Mouse (Mus musculus): ENCODE results near the gene 4930407I10Rik.

Gene 4930407I10Rik

DNA sequence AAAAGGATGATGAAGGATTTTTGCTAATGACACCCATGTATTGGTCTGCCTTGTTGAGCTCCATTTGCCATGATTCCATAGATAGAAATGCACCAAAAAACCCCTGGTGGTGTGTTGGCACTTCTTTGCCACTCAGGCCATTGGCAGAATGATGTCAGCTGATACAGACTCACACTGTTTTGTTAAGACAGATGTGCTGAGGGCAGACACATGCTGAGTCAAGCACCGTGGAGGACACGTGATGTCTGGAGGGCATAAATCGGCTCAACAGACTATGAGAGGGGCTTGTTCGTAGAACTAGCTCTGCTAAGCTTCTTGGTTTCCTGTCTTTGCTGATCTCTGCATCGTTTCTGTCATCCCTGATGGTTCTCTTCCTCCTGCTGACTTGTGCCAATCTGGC lies 6.4 kb upstream of the 4930407I10Rik start:
- no peak for DNase-seq (ENCODE audit: low read depth, low spot score)

DNA sequence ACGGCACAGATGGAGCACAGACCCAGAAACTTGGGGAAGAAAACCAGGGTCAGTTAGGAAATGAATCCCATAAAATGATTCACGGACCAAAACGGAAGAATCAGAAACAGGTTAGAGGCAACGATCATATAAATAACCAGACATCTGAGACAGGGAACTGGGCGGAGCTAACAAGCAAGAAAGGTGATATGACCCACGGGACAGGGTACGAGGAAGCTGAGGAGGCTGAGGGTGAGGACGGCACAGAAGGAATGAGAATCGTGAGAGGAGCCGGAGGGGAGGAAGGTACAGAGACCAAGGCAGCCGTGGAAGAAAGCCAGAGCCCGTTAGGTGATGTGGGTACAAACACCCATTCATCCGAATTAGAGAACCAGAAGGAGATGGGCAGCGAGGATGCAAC lies 5.0 kb downstream of the 4930407I10Rik start:
- DNase-seq (ENCODE audit: low read depth, low spot score), result no peak

DNA sequence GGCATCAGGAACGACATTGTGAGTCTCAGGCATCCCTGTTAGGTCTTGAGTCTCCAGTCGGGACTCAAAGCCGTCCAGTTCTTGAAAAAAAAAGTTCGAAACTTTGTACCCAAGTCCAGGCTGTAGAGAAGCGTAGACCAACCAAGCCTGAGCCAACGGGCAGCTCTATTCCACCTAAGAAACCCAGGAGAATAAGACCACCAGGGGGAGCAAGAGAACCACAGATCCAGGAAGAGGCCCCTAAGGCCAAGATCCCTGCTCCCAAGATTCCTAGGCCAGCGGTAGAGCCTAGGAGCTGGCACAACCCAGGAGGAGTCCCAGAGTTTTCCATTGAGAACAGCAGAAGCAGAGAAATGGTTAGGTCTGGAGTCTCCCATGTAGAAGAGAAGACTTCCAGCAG lies 6.6 kb downstream of the 4930407I10Rik start:
- DNase-seq (ENCODE audit: low read depth, low spot score), result peak; percentile 80

DNA sequence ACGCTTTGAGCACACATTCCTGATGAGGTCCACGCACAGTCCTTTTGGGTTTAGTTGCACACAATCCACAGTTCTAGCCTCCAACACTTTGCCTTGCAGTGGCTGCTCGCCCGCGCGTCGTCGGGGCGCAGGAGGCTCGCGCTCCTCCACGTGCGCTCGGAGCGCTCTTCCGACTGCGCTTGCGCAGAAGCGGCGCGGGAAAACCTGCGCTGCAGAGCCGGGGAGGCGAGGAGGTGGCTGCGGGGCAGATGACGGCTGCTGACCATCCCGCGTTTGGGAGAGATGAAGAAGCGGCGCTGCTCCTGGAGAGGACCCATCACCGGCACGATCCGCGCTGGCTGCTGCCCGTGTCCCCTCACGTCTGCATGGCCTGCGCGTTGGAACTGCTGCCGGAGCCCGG lies 10.9 kb downstream of the 4930407I10Rik start, which contains the start of gene Mei1:
Mei1 (plus strand) TSS at position 99 of the 400 bp plus-strand sequence.
- no peak for DNase-seq (ENCODE audit: low read depth, low spot score)

DNA sequence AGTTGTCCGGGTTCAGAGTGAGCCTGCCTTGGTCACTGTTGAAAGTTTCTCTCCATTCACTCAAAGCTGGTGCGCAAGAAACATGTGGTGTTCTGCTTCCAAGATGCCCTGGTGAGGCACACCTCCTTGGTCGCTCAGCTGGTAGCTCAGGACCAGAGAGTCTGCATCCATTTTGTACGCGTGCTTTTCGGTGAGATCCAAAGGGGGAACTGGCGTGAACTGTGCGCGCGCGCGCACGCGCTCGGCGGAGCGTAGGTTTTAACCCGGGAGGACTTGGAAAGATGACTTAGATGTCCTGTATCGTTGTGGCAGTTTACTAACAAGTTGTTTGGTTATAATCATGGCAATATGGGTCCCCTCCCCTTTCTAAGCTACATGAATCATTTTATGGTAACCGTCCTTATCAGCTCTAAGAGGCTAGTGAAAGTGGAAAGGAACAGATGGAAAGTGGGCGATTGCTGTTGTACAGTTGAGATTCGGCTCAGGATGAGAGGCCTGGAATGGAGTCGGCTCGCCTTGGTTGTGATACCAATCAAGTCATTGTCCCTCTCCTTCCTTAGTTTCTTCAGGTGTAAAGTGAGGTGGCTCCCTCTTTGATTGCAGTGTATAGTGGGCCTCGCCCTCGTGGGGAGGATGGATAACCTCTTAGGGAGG lies 13.0 kb downstream of the 4930407I10Rik start:
- no peak for DNase-seq (ENCODE audit: low read depth, low spot score)

DNA sequence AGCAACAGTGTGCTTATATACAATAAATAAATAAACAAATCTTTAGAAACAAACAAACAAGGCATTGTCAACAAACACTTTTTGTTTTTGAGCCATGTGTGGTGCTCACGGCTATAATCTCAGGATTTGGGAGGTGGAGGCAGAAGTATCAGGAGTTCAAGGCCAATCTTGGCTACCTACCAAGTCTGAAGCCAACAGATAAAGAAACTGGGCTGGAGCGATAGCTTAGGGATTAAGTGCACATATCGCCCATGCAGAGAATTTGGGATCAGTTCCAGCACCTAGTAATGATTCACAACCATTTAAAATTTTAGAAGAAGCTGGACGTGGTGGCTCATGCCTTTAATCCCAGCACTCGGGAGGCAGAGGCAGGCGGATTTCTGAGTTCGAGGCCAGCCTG lies 14.5 kb downstream of the 4930407I10Rik start:
- DNase-seq (ENCODE audit: low read depth, low spot score), result no peak

DNA sequence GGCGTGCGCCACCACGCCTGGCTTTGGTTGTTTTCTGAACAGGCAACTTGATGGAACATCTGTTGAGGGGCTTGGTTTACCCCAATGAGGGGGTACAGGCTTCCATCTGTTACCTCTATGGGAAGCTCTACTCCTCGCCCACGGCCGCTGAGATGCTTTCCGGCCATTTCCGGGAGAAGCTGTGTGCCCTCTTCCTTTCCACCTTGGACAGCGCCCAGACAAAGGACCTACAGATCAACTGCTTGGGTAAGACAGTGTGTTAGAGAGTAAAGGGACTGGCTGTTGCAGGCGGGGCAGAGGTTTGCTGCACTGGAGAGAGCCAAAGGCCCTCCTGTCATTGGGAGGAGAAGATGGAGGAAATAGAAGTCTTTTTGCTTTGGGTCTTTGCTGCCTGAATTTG lies 20.9 kb downstream of the 4930407I10Rik start:
- DNase-seq (ENCODE audit: low read depth, low spot score), result no peak

DNA sequence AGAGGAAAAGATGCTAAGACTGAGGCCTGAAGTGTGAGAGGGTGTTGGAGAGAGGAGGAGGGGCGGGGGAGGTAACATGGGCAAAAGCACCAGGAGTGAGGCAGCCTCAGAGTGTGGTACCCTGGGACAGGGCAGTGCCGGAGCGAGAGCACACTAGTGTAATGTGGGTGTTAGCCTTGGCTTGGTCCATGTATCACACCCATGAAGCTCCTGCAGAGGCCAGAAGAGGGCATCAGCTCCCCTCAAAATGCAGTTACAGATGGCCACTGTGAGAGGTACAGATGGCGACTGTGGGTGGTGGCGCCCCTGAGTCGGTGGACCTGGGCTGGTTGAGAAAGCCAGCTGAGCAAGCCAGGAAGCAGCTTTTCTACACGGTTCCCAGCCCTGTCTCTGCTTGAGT lies 22.2 kb downstream of the 4930407I10Rik start:
- DNase-seq (ENCODE audit: low read depth, low spot score), result peak; percentile 61

DNA sequence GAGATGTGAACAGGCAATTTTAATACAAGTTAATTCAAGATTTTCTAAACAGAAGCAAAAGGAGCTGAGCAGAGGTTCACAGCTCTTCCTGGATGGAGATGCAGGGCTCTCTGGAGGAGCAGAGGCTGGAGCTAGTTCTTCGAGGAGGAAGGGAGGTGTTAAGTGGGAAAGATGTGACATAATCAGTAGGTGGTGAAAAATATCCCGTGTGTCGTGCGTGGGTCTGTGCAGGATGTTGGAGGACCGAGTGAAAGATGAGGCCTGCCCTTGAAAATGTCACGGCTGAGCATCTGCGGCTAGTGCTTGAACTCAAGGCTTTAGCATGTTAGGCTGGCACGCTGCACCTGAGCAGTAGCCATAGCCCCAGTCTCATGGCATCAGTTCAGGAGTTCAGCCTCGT lies 26.7 kb downstream of the 4930407I10Rik start:
- DNase-seq (ENCODE audit: low read depth, low spot score), result no peak

DNA sequence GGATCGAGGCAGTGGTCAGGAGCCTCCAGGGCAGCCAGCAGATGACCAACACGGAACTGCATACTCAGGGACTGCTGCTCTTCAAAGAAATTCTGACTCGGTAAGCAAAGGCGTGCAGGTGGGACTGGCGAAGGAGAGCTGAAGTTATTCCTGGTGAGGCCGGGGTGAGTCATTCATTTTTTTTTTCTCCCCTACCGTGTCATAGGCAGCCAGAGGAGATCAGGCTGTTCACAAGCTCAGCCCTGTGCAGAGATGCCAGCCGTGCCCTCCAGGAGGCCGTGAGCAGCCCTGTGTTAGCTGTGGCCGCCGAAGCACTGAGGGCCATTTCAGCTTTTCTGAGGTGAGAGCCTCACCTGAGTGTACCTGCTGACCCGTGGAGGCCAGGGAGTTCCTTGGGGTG lies 27.2 kb downstream of the 4930407I10Rik start:
- no peak for DNase-seq (ENCODE audit: low read depth, low spot score)

DNA sequence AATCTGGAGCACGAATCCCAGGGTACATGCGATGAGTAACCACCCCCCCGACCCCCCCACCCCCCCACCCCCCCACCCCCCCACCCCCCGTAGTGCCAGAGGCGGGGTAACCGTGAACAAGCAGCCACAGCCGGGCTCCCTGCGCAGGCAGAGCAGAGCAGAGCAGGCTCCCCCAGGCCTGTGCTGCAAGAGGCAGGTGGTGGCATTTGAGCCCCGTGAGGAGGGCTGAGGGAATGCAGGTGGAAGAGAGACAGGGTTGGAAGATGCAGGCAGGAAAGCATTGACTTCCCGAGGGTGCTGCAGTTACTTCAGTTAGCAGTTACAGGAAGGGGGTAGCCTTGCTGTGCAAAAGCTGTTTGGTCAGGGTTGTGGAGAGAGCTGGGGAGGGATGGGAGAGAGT lies 28.3 kb downstream of the 4930407I10Rik start:
- DNase-seq (ENCODE audit: low read depth, low spot score), result no peak

DNA sequence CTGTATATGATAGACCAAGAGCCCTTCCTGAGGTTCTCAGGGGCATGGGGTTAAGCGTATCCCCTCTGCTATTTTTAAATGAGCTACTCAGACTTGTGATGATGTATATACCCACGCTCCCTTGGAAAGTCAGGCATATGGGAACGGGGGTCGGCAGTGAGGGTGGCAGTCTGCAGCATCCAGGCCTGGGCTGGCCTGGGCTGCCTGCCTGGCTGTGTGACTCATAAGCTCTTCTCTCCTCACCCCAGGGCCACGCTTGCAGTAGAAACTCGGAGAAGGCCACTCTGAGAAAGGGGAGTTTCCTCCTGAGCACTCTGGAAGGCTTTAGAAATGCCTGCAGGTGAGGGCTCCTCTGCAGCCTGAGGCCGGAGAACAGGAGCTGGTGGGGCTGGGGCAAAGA lies 32.1 kb downstream of the 4930407I10Rik start:
- no peak for DNase-seq (ENCODE audit: low read depth, low spot score)

DNA sequence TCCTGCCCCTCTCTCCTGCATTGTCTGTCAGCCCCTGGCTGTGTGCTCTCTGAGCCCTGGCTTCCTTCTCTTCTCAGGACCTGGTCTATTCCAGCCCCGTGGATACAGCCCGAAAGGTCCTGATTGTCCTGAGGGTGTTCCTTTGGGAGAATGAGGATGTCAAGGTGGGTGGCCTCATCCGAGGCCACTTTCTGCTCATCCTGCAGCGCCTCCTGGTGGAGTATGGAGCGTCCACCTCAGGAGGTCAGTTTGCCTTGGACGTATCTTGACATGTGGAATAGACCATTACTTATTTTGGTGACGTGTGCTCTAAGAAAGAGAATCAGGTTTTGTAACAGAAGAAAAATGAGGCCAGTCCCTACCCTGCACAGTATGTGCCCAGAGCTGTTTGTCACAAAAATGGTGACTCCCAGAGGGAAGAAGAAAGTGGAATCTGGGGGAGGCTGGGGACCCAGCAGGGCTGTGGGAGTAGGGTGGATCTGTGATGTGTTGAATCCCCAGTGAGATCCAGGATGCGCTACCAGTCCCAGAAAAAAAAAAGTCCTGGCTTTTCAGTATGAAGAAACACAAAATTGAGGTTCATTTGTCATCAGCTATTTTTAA lies 48.1 kb downstream of the 4930407I10Rik start:
- DNase-seq (ENCODE audit: low read depth, low spot score), result peak; percentile 30
